Mouse (Mus musculus): Measurements from ENCODE around the gene Tmem30b. TPM values are rescaled to one million over a fixed set of nuclear protein-coding genes. Genes with fewer than 3 reads are reported as not detected.
A peak's percentile ranks its signal among the peaks of the same experiment; 100 is the strongest.

The Tmem30b gene
- 45.9 and 60.0 TPM in 2 replicates for polyA plus RNA-seq (2012; rRNA removed)

DNA sequence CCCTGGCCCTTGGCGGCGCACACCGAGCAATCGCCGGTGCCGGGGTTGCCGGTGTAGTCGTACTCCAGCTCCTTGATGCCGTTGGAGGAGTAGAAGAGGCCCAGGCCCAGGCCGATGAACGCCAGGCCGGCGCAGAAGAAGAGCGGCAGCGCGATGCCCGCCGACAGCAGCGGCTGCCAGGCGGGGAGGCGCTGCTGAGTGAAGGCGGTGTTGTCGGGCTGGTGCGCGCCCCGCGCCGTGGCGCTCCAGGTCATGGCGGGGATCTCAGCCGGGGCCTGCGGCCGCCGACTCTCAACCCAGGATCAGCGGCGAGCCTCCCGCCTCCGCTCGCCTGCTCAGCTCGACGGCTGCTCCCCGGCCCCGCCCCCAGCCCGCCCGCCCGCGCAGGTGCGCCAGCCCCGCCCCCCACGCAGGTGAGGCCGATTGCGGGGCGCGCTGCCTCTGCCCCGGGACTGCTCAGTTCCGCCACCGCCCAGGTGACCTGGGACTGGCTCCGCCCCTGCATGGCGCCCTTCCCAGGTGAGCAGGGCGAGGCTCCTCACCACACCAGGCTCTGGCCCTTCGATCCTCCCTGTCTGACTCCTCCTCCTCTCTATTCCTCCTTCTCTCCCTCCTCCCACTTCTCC is at the start of gene Tmem30b:
Tmem30b (minus strand) TSS at position 307 of the 626 bp plus-strand sequence.
- WGBS, result 3% methylated on average over 60 of the region's 61 CpGs
- no peak for DNase-seq (ENCODE audit: low read depth, low spot score)

DNA sequence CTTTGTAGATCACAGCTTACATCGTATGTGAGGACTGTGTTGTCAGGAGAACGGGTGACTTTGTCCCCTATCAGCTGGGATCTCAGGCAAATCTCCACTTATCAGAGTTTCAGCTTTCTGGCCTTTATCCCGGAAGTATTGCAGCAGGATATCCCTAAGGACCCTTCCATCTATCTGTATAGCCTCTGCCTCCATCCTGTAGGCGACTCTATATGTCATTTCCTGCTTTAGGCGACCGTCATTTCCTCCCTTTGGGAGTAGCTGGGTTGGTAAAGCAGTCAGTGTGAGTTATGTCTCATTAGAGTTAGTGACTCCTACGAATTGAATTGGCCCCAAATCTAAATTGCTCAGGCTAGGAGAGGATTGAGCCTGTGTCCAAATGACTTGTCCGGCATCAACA is 49.0 kb upstream of the Tmem30b start:
- WGBS, result 67% methylated on average over 8 of the region's 8 CpGs

DNA sequence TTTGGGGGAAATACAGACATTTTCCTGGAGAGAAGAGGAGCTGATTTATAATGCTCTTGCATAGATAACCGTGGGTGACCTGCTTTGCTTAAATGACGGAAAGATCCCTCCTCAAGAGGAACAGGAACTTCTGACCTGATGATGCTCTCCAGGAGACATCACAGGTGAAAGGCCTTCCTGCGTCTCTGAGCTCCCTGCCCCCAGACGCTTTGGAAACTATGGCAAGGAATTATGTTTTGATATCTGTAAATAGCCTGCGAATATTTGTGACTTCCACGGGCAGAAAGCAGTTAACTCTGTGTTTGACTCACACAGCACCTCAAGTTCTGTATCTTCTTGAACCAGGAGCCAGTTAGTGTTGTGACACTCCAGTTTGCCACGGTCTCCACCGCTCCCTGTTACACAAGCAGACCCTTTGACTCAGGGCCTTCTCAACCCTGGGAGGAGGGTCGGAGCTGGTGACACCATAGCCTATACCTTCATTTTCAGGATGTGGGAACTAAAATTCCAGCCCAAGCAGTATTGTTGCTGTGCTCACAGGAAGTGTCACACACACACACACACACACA is 48.1 kb upstream of the Tmem30b start:
- WGBS, result 77% methylated on average over 9 of the region's 9 CpGs
- DNase-seq (ENCODE audit: low read depth, low spot score), result no peak

More for the DNA sequence above, 49.0 kb upstream of the Tmem30b start:
- DNase-seq (ENCODE audit: low read depth, low spot score), result no peak

DNA sequence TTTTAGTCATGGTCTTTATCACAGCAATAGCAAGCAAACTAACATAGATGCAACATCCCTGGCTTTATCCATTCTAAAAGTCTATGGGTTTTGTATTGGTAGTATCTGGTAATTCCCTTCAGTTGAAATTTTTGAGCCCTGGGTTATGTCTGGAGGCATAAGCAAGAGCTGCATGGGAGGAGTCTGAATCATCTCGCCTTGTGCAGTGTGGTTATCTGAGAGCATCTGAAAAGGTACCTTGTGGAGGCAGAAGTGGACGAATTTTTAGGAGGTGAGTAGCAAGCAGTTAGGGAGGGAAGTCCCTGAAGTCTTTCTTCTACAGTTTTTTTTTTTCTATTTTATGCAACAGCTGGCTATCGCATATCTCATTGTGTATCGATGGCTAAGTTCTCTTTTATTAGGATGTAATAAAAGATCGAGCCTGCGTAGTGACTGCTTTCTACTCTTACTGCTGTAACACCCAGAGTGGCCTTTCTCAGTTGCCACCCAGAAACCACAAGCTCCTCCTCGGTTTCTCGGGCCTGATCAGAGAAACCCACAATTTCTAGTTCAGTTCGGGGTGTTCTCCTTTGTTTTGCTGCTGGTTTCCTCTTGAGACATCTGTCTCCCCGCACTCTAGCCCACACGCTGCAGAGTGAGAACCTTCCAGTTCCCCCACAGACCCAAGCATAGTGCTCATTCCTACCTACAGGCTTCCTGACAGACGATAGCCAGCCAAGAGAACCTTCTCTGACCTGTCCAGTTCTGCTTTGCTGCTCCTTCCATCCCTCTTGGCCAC is 47.0 kb upstream of the Tmem30b start:
- no peak for DNase-seq (ENCODE audit: low read depth, low spot score)
- 73% methylated on average over 12 of the region's 12 CpGs for WGBS

DNA sequence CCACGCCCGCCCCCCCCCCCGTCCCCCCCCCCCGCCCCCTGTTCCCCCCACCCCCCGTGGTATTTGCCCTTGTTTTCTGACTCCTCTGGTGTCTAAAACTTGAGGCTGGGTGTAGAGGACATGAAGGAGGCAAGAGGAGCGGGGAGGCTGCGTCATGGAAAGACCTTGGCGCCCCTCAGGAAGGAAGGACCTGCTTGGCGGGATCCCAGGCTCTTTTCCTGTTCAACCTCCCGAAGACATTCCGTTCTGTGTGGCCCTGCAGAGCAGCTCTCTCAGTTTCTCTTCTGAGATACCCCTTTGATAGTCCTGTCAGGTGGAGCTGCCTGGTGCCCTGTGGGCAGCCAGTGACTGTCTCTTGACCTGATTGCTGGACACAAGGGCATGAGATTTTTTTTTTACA is 45.4 kb upstream of the Tmem30b start:
- WGBS, result 68% methylated on average over 8 of the region's 11 CpGs
- DNase-seq (ENCODE audit: low read depth, low spot score), result no peak

DNA sequence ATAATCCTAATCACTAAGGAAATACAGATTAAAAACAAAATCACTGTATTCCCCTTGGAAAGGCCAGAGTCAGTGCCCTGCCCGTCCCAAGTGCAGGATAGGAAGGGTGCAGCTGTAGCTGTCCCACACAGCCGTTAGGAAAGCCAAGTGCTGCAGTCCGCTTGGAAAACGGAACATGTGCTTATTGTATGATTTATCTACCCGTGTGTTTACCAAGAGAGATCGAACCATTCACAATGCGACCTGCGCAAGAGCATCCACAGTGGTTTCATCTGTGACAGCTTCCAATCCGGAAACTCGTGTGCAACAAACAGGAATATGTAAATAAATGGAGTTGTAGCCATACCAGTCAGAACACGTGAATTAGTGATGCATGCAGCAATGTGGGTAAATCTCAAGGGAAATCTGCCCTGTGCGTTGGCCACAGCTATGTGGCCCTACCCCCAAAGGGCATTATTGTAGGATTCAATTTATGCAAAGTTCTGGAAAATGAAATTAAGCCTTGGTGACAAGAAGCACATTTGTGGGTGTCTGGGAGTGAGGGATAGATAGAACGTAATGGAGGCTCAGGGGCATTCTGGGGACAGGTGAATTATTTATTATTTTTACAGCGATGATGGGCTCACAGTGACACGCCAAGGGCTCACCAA is 44.6 kb upstream of the Tmem30b start:
- no peak for DNase-seq (ENCODE audit: low read depth, low spot score)
- WGBS, result 83% methylated on average over 15 of the region's 15 CpGs

DNA sequence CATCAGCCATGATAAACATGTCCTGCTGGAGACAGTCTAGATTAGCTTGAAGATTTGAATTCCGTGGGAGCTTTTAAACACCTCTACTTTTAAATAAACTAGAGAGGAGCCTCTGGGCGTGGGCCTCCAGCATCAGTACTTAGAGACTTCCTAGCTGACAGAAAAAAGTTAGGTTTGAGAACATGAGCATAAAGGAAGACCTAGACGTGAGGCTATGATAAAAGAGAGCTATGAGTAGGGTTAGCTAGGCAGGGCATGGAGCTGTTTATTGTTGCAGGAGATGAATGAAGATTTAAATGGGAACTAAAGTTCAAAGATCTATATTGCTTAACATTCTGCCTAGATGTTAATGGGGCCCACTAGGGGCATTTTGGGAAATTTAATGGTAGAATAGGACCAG is 41.1 kb upstream of the Tmem30b start:
- 66% methylated on average over 3 of the region's 3 CpGs for WGBS
- no peak for DNase-seq (ENCODE audit: low read depth, low spot score)

DNA sequence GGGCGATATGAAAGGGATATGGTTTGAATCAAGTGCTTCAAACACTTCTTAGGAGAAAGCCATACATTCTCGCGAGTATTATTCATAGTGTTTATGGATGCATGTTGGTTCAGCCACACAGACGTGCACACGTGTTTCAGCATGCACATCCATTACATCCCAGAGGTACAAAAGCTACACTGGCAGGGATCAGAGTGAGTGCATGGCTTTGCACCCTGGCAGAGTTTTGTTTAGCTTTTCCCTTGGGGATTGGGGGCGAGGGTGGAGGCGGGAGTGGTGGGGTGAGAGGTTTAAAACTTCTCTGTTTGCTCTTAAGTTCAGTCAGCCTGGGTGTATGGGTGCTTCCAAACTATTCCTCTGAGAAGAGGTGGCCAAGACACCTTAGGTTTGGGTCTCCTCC is 39.7 kb upstream of the Tmem30b start:
- no peak for DNase-seq (ENCODE audit: low read depth, low spot score)
- 7% methylated on average over 7 of the region's 7 CpGs for WGBS

DNA sequence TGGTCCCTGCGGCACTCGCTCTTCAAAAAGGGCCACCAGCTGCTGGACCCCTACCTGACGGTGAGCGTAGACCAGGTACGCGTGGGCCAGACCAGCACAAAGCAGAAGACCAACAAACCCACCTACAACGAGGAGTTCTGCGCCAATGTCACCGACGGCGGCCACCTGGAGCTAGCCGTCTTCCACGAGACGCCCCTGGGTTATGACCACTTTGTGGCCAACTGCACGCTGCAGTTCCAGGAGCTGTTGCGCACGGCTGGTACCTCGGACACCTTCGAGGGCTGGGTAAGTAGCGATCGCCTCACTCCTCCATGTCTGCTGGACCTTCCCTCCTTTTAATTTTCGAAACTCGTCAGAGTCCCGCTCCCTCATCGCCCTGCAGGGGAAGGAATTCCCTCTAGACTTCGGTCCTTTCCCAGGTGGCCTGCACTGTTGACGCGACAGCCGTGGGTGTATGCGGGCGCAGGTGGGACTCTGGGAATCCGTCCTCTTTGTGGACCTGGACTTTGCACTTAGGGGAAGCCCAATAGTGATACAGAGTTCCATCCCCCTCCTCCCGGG is 39.1 kb upstream of the Tmem30b start:
- DNase-seq (ENCODE audit: low read depth, low spot score), result no peak
- WGBS, result 1% methylated on average over 33 of the region's 33 CpGs

DNA sequence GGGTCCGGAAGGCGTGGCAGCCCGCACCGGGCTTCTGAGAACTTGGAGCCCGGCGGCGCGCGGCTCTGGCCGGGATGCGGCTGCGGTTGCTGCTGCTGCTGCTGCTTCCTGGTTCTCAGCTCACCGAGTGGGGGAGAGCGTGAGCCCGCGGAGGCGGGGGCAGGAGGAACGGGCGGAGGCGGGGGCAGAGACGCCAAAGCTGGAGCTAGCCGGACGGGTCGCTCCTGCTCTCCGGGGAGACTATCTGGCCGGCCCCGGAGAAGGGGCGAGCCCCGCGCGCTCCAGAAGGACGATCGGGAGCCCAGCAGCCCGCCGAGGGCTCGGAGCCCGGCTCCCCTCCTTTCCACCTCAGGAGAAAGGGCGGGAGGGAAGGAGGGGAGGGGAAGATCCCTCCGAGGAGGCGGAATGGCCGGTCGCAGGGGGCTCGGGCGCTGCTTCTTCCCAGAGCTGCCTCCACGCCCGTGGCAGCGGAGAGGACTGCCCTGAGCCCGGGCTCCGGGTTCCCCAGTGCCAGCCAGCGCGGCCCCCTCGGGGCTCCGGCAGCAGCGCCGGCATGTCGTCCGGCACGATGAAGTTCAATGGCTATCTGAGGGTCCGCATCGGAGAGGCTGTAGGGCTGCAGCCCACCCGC is 38.5 kb upstream of the Tmem30b start, which contains the start of gene Prkch:
Prkch (plus strand) TSS at position 187 of the 631 bp plus-strand sequence.
- under 1% methylated on average over 59 of the region's 61 CpGs for WGBS

DNA sequence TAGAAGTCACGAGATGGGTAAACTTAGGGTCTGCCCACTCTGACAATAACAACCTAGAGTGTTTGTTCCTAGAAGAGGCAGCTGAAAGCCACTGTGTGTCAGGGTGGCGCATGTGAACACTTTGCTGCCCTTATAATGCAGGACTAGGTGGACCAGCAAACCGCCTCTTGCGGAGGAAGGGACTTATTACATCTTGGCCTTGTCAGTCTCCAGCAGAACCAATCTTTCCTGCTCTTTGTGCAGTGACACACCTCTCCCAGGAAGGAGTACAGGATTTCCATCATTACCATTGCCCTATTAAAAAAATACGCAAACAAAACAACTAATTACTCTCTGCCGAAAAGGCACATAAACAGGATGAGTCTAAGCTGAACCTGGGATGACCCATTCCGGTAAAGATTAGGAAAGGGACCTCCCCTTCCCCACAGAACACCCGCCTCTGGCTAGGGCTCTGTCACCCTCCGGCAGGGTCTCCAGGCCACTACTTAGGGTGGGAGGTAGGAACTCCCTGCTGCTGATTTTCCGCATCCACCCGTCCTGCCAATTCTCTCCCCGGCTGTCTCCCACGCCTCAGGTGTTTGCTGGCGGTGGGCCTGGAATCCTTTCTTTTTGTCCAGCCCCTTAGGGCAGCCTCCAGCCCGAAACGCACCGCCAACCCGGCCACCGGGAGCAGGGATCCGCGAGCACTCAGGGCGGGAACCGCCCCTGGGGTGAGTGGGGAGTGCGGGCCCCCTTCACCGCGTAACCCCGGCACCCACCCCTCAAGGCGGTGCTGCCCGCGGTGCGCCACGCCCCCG is 37.8 kb upstream of the Tmem30b start:
- DNase-seq (ENCODE audit: low read depth, low spot score), result peak; percentile 35
- WGBS, result 8% methylated on average over 33 of the region's 33 CpGs

More for the DNA sequence above, 38.5 kb upstream of the Tmem30b start, which contains the start of gene Prkch:
- DNase-seq (ENCODE audit: low read depth, low spot score), result peak; percentile 47

DNA sequence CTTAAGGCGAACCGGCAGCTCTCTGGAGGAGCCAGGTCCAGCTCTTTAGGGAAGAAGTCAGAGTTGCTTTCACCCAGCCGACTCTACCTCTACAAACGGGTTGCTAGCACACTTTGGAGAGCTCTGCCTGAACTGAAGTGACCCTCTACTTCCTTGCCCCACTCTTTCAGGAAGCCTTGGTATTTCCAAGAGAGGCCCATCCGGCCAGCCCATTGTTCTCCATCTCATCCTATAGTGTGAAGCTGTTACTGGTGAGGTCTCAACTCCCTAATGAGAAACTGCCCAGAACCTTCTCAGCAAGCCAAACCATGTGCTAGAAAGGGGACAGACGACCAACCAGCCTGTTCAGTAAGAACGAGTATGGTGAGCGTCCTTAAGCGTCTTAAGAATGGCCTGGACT is 37.1 kb upstream of the Tmem30b start:
- WGBS, result 75% methylated on average over 9 of the region's 9 CpGs

DNA sequence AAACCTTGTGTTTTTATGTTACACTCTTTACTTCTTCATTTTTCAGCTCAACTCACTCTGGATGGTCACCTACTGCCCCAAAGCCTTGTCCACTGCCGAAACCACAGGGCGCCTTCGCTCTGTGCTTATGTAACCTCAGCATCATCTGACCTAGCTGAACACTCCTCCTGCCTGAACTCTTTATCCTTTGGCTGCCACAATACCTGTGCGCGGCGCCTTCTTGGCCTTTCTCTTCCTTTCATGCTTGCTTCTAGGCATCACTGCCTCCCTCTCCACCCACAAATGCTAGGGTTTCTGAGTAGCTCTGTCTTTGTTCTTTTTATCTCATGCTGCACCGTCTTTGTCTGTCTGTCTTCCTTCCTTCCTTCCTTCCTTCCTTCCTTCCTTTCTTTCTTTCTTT is 34.6 kb upstream of the Tmem30b start:
- 81% methylated on average over 7 of the region's 7 CpGs for WGBS
- no peak for DNase-seq (ENCODE audit: low read depth, low spot score)

More for the DNA sequence above, 37.1 kb upstream of the Tmem30b start:
- DNase-seq (ENCODE audit: low read depth, low spot score), result no peak

DNA sequence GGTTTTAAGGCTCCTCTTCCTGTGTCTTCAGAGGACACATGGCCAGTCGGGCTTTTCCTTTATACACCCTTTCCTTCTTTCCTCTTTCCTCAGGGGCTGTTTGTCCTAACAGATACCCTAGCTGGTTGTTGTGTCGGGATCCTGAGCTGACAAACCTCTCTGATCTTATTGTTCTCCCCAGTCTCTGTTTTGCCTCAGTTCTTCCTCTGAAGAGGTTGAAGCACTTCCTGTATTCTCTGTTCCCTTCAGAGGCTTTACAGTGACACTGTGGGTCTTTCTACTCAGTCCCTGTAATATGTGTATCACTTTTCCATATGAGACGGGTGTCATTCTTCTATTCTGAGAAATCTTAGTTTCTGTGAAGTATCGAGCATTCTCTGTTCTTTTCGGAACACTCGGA is 31.9 kb upstream of the Tmem30b start:
- 68% methylated on average over 6 of the region's 6 CpGs for WGBS
- DNase-seq (ENCODE audit: low read depth, low spot score), result no peak

DNA sequence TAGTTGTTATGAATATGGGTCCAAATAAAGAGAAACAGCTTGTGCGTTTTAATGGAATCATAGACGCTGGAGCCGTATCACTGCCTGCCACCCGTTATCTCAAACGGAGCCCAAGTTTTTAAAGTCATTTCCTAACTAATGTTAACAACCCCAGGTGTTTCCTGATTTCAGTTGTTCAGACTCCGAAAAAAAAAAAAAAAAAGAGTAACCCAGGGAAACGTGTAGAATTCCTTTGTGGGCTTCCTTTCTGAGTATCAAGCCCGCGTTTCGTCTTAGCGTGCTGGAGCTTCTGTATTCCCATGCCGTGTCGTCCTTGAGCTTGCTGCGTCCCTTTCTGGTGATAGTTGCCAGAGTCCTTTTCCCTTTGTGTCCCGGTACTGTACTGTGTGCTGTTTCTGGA is 28.4 kb upstream of the Tmem30b start:
- WGBS, result 54% methylated on average over 15 of the region's 15 CpGs
- no peak for DNase-seq (ENCODE audit: low read depth, low spot score)

DNA sequence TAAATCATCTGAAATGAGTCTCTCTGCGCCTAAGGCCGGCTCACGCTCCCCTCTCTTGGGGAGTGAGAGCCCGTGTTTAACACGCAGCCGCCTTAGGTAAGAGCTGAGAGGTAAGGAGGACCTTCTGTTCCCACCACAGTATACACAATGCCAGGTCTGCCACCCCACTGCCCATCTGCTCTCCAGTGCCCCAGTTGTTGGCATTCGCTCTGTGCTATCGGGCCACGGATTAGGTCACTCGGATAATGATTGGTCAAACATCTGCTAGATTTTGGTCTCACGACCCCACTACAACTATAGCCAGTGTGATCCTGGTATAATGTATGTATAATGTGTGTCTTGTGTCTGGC is 19.4 kb upstream of the Tmem30b start:
- 71% methylated on average over 11 of the region's 11 CpGs for WGBS
- no peak for DNase-seq (ENCODE audit: low read depth, low spot score)

DNA sequence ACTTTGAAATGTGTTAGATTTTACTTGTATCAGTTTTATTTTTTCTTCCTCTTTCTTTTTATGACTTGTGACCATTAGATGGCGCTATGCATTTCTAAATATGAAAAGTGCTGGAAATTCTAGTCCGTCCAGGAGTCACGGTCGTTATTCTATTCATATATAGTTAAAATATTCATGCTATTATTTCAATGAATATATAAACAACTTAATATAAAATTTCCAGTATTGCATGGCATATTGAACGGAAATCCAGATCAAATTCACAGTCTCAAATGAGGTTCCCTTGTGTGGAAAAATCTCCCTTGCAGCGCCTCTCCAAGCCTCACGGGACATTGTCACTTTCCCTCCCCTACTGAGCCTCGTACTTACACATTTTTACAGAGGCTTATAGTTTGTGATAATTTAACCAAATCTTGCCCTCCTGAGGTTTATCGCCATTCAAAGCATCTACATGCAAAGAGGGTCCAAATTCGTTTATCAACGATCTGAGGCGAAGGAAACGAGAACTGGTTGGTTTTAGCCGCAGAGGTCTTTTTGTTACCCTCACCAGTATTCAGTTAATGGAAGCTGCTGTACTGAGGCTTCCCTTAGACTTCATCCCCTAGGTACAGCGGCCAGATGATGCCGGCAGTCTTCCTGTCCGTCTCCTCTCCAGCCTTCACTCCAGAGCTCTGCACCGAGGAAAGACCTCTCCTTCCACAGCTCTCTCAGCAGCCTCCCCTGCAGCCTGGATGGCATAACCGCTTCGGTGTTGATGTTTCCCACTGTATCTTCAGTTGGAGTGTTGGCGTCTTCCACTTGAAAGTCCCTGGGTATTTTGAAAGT is 18.8 kb upstream of the Tmem30b start:
- WGBS, result 18% methylated on average over 21 of the region's 21 CpGs
- DNase-seq (ENCODE audit: low read depth, low spot score), result no peak

DNA sequence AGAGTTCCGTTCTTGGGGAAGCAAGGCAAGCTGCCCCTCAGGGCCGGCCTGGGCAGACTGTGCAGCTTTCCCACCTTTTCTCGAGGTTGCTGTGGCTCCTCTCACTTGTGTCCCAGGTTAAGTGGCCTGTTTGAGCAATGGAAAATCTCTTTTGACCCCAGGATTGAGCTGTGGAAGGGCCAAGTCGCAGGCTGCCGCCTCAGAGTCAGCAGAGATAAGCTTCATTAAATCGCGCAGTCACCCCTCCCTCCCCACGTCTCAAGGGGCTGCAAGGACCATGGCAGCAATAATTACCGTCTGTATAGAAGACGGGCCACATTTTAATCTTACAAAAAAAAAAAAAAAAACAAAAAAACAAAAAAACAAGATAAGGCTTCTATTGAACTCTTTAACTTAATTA is 18.0 kb upstream of the Tmem30b start:
- no peak for DNase-seq (ENCODE audit: low read depth, low spot score)
- WGBS, result 28% methylated on average over 10 of the region's 10 CpGs

Data from large intestine, adult 2 months (tissue).